Mouse (Mus musculus) cortical plate, adult 2 months (tissue): ENCODE data around the gene Kdm1b.

Experiments used
- CTCF ChIP-seq: fragments of 200-500 bp; IDR thresholded peaks from 2 replicates; pipeline ENCODE4 v1.5.1; 2011; ENCODE audit warnings: mild to moderate bottlenecking, control low read depth, low read length; ENCODE audit not compliant: insufficient read depth; ENCODE audit errors: extremely low read depth
- POLR2A ChIP-seq: fragments of 200-500 bp; IDR thresholded peaks from 2 replicates; pipeline ENCODE4 v1.6.1; 2011; ENCODE audit warnings: mild to moderate bottlenecking, low read length, control low read depth; ENCODE audit not compliant: insufficient read depth; ENCODE audit errors: extremely low read depth

DNA sequence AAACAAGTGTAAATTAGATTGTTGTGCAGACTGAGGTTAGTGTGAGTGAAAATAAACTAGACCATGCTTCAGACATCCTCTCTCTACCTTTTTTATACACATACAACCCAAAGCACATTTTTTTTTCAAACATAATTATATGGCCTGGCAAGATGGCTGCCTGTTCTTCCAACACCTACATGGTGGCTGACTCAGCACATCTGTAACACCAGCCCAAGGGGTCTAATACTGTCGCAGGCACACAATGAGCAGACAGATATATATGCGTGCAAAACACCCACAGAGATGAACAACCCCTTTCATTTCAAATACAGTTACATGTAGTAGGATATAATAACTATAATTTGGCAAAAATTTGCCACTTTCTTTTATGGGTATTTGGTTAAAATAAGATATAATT lies 57.3 kb downstream of the Kdm1b start:
- TF ChIP-seq POLR2A, result no peak
- no peak for TF ChIP-seq CTCF
